Mouse (Mus musculus): Measurements from ENCODE around the gene Nos2. TPM values are rescaled to one million over a fixed set of nuclear protein-coding genes. Genes with fewer than 3 reads are reported as not detected.

Nos2 gene
- polyA plus RNA-seq, 1 experiment from 2014 or later = 0.78 TPM

DNA sequence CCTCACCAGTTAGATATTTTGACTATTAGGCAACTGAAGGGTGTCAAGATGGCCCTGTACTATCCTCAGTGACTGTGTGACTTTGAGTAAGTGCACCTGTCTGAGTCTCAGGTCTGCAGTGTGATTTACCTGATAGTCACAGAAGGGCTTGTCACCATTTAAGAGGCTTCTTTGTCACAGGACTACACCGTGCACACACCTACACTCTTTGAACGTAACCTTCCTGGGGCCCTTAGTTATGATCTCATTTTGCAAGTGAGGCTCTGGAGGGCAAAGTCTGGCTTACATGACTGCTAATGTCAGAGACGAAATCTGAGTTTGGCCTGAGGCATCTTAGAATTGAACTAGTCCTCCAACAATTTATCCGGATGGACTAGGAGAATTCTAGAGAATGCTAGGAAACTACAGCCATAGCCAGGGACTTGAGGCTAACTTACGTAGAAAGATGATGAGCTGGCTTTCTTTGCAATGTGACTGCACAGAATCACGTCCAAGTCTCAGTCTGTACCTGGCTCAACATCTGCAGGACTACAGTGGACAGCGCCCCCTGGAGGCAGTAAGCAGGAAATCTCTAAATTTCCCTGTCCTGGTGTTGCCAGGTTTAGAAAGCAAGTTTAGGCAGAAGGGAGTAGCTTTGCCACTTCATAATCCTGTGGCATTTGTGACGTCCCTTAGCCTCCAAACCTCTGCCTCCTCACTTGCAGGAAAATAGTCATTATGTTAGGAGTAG is 2.3 kb downstream of the Nos2 start:
- no peak for ATAC-seq (replicated peaks)
- Histone ChIP-seq H3K4me3 (no peak overlapping the region), H3K9me3 (no peaks in the 10 kb centered on the region), H3K4me2 (replicated peaks) (no peak overlapping the region), H3K36me3 (no peaks in the 10 kb centered on the region), H3K27me3 (peaks cover 43% of the 10 kb centered on the region), H3K4me1 (peaks cover 8% of the 10 kb centered on the region), H3K9ac (replicated peaks) (no peak overlapping the region), H3K27ac (replicated peaks) (no peak overlapping the region)
- 41% methylated on average over 8 of the region's 8 CpGs for WGBS

DNA sequence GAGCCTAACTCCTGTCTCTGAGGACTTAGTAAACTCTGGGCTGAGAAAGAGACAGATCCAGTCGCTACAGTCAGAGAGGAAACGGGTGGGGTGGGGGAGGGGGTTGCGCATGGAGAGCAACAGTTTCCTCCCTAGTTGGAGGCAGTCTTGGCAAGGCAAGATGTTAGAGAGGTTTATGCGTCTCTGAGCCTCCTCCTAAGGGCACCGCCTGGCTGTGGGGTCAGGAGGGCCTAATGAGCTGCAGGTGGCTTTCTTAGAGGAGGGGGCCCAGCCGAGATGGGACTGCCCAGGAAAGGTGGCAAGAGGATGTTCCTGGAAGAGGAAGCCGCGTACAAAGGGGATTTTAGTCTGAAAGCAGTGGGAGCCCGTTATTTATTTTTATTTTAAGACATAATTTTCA is 3.5 kb downstream of the Nos2 start:
- H3K4me1 ChIP-seq = peaks cover 9% of the 10 kb centered on the region
- H3K9ac ChIP-seq (replicated peaks) = no peak overlapping the region
- H3K36me3 ChIP-seq = no peaks in the 10 kb centered on the region
- no peak overlapping the region for H3K27ac ChIP-seq (replicated peaks)
- H3K4me2 ChIP-seq (replicated peaks) = no peak overlapping the region
- no peak overlapping the region for H3K4me3 ChIP-seq
- H3K9me3 ChIP-seq = no peaks in the 10 kb centered on the region
- WGBS = 14% methylated on average over 9 of the region's 9 CpGs
- ATAC-seq (replicated peaks) = no peak
- peaks cover 43% of the 10 kb centered on the region for H3K27me3 ChIP-seq

DNA sequence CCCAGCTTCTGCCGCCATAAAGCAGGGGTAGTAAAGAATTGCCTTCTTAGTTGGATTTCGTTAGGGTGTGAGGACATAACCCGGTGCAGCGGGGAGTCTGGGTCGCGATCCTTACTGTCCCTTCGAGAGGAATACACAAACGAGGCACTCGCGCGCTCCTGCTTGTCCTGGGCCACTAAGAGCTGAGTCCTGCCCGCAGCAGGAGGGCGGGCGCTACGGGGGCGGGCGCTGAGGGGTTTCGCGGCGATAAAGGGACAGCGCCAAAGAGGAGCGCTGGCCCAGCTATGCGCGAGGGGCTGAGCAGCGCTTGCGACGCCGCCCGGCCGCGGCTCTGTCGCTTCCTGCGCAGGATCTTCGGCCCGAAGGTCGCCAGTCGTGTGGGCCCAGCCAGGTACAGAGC is 4.3 kb downstream of the Nos2 start:
- no peak for ATAC-seq (replicated peaks)
- Histone ChIP-seq H3K36me3 (no peaks in the 10 kb centered on the region), H3K4me3 (peak overlapping the region; percentile 38), H3K27ac (replicated peaks) (no peak overlapping the region), H3K4me1 (peaks cover 14% of the 10 kb centered on the region), H3K9me3 (no peaks in the 10 kb centered on the region), H3K9ac (replicated peaks) (peak overlapping the region; percentile 26; the same call in 1 of the 2 replicates), H3K4me2 (replicated peaks) (peak overlapping the region; percentile 53), H3K27me3 (peaks cover 43% of the 10 kb centered on the region)
- under 1% methylated on average over 37 of the region's 37 CpGs for WGBS

DNA sequence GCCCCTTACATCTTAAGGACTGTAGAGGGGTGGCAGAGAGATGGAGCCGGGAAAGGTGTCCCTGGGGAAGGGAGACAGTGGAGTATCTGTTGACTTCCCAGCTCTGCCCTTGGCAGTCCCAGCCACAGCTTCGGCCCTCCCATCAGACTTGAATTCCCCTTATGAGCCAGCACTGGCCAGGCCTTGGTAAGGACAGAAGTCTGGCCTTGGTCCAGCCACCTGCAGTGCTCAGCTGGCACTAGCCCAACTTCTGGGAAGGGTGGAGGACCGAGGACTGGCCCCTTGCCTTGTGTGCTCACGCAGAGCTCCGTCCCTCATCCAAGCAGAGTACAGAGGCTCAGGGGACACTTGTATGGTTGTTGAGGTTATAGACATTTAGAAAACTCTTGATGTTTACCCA is 8.8 kb downstream of the Nos2 start:
- ATAC-seq (replicated peaks) = 0 out of 2 replicates have a peak, but pooled peaks have one; percentile 8
- 37% methylated on average over 5 of the region's 5 CpGs for WGBS
- peaks cover 14% of the 10 kb centered on the region for H3K4me1 ChIP-seq
- peaks cover 27% of the 10 kb centered on the region for H3K27me3 ChIP-seq
- H3K4me3 ChIP-seq = no peak overlapping the region
- H3K36me3 ChIP-seq = no peaks in the 10 kb centered on the region
- H3K9me3 ChIP-seq = no peaks in the 10 kb centered on the region
- H3K9ac ChIP-seq (replicated peaks) = no peak overlapping the region
- no peak overlapping the region for H3K4me2 ChIP-seq (replicated peaks)
- no peak overlapping the region for H3K27ac ChIP-seq (replicated peaks)

DNA sequence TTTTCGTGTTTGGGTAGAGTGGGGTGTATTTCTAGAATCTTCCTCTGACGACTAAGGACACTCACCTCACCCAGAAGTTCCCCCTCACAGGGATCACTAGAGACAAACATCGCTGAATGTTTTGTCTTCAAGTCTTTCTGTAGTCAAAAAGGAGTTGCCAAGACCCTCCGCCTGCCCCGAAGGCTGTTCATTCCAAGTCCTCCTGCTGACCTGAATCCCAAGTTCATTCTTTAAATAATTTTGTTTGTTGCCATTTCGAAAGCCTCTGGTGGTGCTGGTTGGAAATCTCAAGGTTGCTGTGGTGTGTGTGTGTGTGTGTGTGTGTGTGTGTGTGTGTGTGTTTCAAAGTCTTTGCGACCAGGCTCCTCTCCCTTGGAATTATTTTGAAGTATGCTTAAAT is 13.7 kb downstream of the Nos2 start:
- 83% methylated on average over 7 of the region's 7 CpGs for WGBS
- H3K4me3 ChIP-seq = no peak overlapping the region
- H3K4me1 ChIP-seq = peaks cover 4% of the 10 kb centered on the region; the same call in 1 of the 2 replicates

DNA sequence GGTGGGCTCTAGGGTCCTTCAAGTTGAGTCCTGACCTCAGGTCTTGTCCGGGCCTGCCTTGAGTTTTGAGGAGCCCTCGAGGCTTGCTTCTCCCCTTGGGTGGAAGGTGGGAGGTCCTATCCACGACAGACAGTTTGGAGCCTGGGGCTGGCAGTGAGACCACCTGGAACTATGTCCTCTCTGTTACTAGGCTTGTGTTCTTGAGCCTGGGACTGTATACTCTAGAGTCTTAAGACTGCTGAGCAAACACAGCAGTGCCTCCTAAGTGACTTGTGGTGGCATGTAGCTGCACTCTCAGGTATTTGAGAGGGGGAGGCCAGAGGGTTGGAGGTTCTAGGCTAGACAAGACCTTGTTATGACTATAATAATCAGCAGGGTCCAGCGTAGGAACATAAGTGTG is 14.1 kb downstream of the Nos2 start:
- Histone ChIP-seq H3K4me3 (no peak overlapping the region), H3K4me1 (no peaks in the 10 kb centered on the region), H3K27ac (replicated peaks) (no peak overlapping the region), H3K27me3 (no peaks in the 10 kb centered on the region), H3K4me2 (replicated peaks) (no peak overlapping the region), H3K9me3 (no peaks in the 10 kb centered on the region), H3K36me3 (no peaks in the 10 kb centered on the region), H3K9ac (replicated peaks) (no peak overlapping the region)
- 83% methylated on average over 4 of the region's 4 CpGs for WGBS
- no peak for ATAC-seq (replicated peaks)

More for the DNA sequence above, 13.7 kb downstream of the Nos2 start:
- Histone ChIP-seq H3K36me3 (no peaks in the 10 kb centered on the region), H3K9ac (replicated peaks) (no peak overlapping the region), H3K27ac (replicated peaks) (no peak overlapping the region), H3K27me3 (no peaks in the 10 kb centered on the region), H3K9me3 (no peaks in the 10 kb centered on the region), H3K4me2 (replicated peaks) (no peak overlapping the region)
- ATAC-seq (replicated peaks) = no peak

DNA sequence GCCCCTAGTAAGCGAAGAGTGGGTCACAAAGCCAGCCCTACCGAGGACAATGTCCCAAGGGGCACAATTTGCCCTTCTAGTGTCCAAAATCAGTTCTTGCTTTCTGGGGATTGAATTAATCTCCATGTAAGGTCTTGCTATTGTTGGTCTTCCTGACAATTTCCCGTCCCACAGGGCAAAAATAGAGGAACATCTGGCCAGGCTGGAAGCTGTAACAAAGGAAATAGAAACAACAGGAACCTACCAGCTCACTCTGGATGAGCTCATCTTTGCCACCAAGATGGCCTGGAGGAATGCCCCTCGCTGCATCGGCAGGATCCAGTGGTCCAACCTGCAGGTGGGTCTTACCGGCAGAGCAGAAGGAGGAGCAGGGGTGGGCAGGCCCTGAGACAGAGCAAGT is 14.6 kb downstream of the Nos2 start:
- WGBS = 83% methylated on average over 6 of the region's 6 CpGs
- no peak overlapping the region for H3K27ac ChIP-seq (replicated peaks)
- no peak overlapping the region for H3K4me2 ChIP-seq (replicated peaks)
- no peaks in the 10 kb centered on the region for H3K9me3 ChIP-seq
- no peaks in the 10 kb centered on the region for H3K36me3 ChIP-seq
- no peaks in the 10 kb centered on the region for H3K27me3 ChIP-seq
- H3K4me1 ChIP-seq = no peaks in the 10 kb centered on the region
- no peak for ATAC-seq (replicated peaks)
- no peak overlapping the region for H3K4me3 ChIP-seq
- no peak overlapping the region for H3K9ac ChIP-seq (replicated peaks)

DNA sequence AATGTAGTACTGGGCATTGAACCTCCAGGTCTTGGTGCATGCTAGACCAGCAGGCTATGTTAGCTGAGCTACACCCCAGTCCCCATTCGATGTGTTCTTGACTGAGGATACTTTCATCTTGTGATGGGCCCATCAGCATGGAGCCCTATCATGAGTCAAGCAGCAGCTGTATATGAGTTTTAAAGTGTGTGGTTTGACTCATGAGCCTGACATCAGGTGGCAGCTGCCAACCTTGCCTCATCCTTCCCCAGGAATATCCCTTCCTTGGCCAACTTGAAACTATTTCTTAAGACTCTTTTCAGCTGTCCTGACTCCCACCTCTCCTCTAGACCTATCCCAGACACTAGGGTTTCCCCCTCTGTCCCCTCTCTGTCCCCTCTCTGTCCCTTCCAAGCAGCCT is 22.5 kb downstream of the Nos2 start:
- H3K27me3 ChIP-seq = no peaks in the 10 kb centered on the region
- no peak overlapping the region for H3K9ac ChIP-seq (replicated peaks)
- ATAC-seq (replicated peaks) = no peak
- no peaks in the 10 kb centered on the region for H3K9me3 ChIP-seq
- no peak overlapping the region for H3K4me3 ChIP-seq
- H3K4me2 ChIP-seq (replicated peaks) = no peak overlapping the region
- 97% methylated on average over 1 of the region's 1 CpGs for WGBS
- no peaks in the 10 kb centered on the region for H3K36me3 ChIP-seq
- no peaks in the 10 kb centered on the region for H3K4me1 ChIP-seq
- no peak overlapping the region for H3K27ac ChIP-seq (replicated peaks)

DNA sequence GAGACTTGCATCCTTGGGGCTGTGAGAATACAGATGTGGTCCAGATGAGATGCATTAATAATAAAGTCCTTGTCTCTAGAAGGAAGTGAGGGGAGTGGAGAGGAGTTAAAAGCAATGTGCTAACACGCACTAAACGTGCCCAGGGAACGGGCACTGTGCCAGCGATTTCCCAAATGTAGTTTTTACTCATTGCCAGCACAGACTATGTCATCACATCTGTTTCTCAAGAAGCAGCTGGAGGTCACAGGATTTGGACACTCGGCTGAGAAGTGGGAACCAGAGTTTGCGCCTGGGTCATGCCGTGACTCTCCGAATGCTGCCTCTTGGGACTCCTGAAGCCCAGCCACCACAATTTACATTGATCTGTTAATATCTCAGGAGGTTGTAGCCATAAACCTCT is 29.8 kb downstream of the Nos2 start:
- H3K27ac ChIP-seq (replicated peaks) = no peak overlapping the region
- H3K27me3 ChIP-seq = peaks cover 9% of the 10 kb centered on the region; the same call in 1 of the 2 replicates
- no peaks in the 10 kb centered on the region for H3K36me3 ChIP-seq
- 0 out of 2 replicates have a peak, but pooled peaks cover 3% of the 10 kb centered on the region for H3K4me1 ChIP-seq
- no peaks in the 10 kb centered on the region for H3K9me3 ChIP-seq
- no peak overlapping the region for H3K4me3 ChIP-seq
- ATAC-seq (replicated peaks) = no peak
- H3K4me2 ChIP-seq (replicated peaks) = no peak overlapping the region
- no peak overlapping the region for H3K9ac ChIP-seq (replicated peaks)
- WGBS = 80% methylated on average over 8 of the region's 8 CpGs

DNA sequence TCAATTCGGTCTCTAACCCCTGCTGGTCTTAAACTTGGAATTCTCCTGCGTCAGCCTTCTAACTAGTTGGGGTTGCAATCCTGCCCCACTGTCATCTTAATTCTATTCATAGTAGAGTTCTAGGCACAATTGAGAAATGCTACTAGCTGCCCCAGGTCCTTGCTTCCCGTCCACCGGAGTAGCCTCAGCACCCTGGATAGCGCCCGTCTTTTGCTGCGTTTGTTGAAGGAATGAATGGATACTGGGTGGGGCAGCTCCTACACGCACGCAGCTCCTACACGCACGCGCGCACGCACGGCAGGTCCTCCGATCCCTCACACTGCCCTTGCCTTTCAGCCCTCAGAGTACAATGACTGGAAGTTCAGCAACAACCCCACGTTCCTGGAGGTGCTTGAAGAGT is 31.9 kb downstream of the Nos2 start:
- H3K27ac ChIP-seq (replicated peaks) = no peak overlapping the region
- no peak overlapping the region for H3K9ac ChIP-seq (replicated peaks)
- H3K4me3 ChIP-seq = peak overlapping the region; percentile 21
- ATAC-seq (replicated peaks) = no peak
- H3K36me3 ChIP-seq = no peaks in the 10 kb centered on the region
- H3K9me3 ChIP-seq = no peaks in the 10 kb centered on the region
- 7% methylated on average over 17 of the region's 17 CpGs for WGBS
- peaks cover 9% of the 10 kb centered on the region; the same call in 1 of the 2 replicates for H3K27me3 ChIP-seq
- H3K4me2 ChIP-seq (replicated peaks) = peak overlapping the region; percentile 35
- H3K4me1 ChIP-seq = 0 out of 2 replicates have a peak, but pooled peaks cover 3% of the 10 kb centered on the region

DNA sequence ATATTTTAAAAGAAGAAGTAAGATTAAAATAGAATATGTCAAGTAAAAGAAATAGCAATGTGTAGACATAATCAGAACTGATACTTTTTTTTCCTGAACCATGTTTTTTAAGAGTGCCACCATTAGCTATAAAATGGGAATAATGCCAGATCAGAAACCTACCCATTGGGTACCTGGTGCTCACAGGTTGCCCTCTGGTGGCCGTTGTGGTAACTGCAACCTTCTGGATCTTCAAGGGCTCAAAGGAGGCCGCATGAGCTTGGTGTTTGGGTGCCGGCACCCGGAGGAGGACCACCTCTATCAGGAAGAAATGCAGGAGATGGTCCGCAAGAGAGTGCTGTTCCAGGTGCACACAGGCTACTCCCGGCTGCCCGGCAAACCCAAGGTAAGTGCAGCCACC is 35.7 kb downstream of the Nos2 start:
- ATAC-seq (replicated peaks) = no peak
- no peak overlapping the region for H3K4me3 ChIP-seq
- H3K36me3 ChIP-seq = no peaks in the 10 kb centered on the region
- no peaks in the 10 kb centered on the region for H3K9me3 ChIP-seq
- no peak overlapping the region for H3K4me2 ChIP-seq (replicated peaks)
- H3K9ac ChIP-seq (replicated peaks) = no peak overlapping the region
- 7% methylated on average over 7 of the region's 7 CpGs for WGBS
- peaks cover 7% of the 10 kb centered on the region; the same call in 1 of the 2 replicates for H3K27me3 ChIP-seq
- H3K27ac ChIP-seq (replicated peaks) = no peak overlapping the region
- H3K4me1 ChIP-seq = 0 out of 2 replicates have a peak, but pooled peaks cover 3% of the 10 kb centered on the region

DNA sequence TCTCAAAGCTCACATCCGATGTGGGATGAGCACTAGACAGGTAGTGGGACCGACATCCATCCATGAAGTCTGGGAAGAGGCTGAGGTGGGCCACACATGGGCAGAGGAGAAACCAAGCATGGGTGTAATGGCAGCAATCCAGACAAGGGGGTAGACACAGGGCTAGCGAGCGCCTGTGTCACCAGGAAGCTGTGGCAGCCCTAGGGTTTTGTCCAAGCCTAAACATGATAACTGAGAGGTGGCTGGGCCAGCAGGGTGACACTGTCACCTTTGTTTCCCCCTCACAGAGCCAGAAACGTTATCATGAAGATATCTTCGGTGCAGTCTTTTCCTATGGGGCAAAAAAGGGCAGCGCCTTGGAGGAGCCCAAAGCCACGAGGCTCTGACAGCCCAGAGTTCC is 38.8 kb downstream of the Nos2 start:
- Histone ChIP-seq H3K4me2 (replicated peaks) (no peak overlapping the region), H3K27ac (replicated peaks) (no peak overlapping the region), H3K9ac (replicated peaks) (no peak overlapping the region), H3K36me3 (no peaks in the 10 kb centered on the region), H3K4me1 (no peaks in the 10 kb centered on the region), H3K4me3 (no peak overlapping the region), H3K27me3 (no peaks in the 10 kb centered on the region), H3K9me3 (no peaks in the 10 kb centered on the region)
- 77% methylated on average over 8 of the region's 8 CpGs for WGBS
- ATAC-seq (replicated peaks) = no peak

Measured in forebrain, embryonic 15.5 days (tissue).